25 mouse cellular contexts compared by ENCODE assay signal in the genomic region with DNA sequence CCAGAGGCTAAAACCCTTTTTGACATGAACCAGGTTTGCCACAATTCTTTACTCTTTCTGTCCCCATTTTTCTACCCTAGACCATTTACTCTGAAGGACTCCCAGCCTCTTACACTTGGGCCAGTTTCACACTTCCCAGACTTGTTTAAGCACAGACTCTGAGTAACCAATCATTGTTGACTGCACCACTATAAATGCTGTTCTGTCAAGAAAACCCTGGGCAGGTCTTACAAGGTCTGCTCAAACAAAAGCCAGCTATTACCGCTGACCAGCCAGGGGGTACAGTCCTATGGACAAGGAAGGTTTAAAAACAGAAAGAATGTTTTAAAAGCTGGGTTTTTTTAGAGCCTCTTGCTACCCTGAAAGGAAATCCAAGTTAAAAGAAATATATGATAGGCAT.
DNase-seq lines count a peak whose midpoint lies in the region; ATAC-seq and TF ChIP-seq lines count a peak whose summit lies in the region.
"Had no signal": no experiment of that assay in that cellular context is flagged by ENCODE, and none has a peak within 500 bp of the region (broad histone marks: within the 10 kb centered on the region; RNA-seq: fewer than 3 reads in every experiment).

No protein-coding gene starts in this region.

- no peak for ATAC-seq in heart, embryonic 16.5 days (replicated peaks; ENCODE audit: extremely low read depth, insufficient read depth, low FRiP score)
- peak; percentile 43; the same call in 1 of the 2 replicates for ATAC-seq in lung, embryonic 16.5 days (ENCODE audit: low read depth)
- no peak for ATAC-seq in midbrain, embryonic 15.5 days (replicated peaks)
- ATAC-seq: forebrain, embryonic 15.5 days; liver, embryonic 12.5 days; Patski had no signal

- H3K4me3 ChIP-seq in heart, embryonic 16.5 days (ENCODE audit: low read length), result no peak overlapping the region
- no peak overlapping the region for H3K4me3 ChIP-seq in lung, embryonic 16.5 days (ENCODE audit: low read length)
- no peak overlapping the region for H3K4me3 ChIP-seq in bone marrow macrophage, adult 2 months (ENCODE audit: insufficient read depth, low read length)
- H3K4me3 ChIP-seq in limb, embryonic 10.5 days, result no peak overlapping the region
- no peak overlapping the region for H3K4me3 ChIP-seq in midbrain, embryonic 15.5 days
- H3K4me3 ChIP-seq: embryonic facial prominence, embryonic 15.5 days; forebrain, embryonic 15.5 days; heart, embryonic 12.5 days; hindbrain, embryonic 12.5 days; layer of hippocampus, adult 2 months; limb, embryonic 13.5 days; liver, embryonic 12.5 days had no signal

- 66% methylated on average over 1 of the region's 1 CpGs for WGBS in heart, embryonic 16.5 days
- WGBS in lung, embryonic 16.5 days, result 47% methylated on average over 1 of the region's 1 CpGs
- WGBS in limb, embryonic 10.5 days, result 60% methylated on average over 1 of the region's 1 CpGs
- 51% methylated on average over 1 of the region's 1 CpGs for WGBS in midbrain, embryonic 15.5 days

- H3K9ac ChIP-seq in heart, embryonic 16.5 days (ENCODE audit: low read length), result no peak overlapping the region
- no peak overlapping the region for H3K9ac ChIP-seq in lung, embryonic 16.5 days (ENCODE audit: low read length)
- H3K9ac ChIP-seq in midbrain, embryonic 15.5 days, result no peak overlapping the region
- H3K9ac ChIP-seq: embryonic facial prominence, embryonic 15.5 days; forebrain, embryonic 15.5 days; heart, embryonic 12.5 days; hindbrain, embryonic 12.5 days; limb, embryonic 13.5 days; liver, embryonic 12.5 days had no signal

- no peaks in the 10 kb centered on the region for H3K27me3 ChIP-seq in heart, embryonic 16.5 days (ENCODE audit: control insufficient read depth, insufficient read depth, low read length)
- no peaks in the 10 kb centered on the region for H3K27me3 ChIP-seq in lung, embryonic 16.5 days (ENCODE audit: control insufficient read depth, insufficient read depth, low read depth, low read length)
- no peaks in the 10 kb centered on the region for H3K27me3 ChIP-seq in limb, embryonic 10.5 days (ENCODE audit: low read depth, poor library complexity, severe bottlenecking)
- no peaks in the 10 kb centered on the region for H3K27me3 ChIP-seq in midbrain, embryonic 15.5 days (replicated peaks)
- H3K27me3 ChIP-seq: embryonic facial prominence, embryonic 15.5 days; forebrain, embryonic 15.5 days; heart, embryonic 12.5 days; hindbrain, embryonic 12.5 days; limb, embryonic 13.5 days; liver, embryonic 12.5 days; Patski had no signal

- TF ChIP-seq POLR2A in bone marrow macrophage, adult 2 months (IDR thresholded peaks at IDR 0.05; ENCODE audit: borderline replicate concordance, low read depth, low read length), result no peak

- H3K4me2 ChIP-seq in heart, embryonic 16.5 days (ENCODE audit: low read depth, low read length), result no peak overlapping the region
- H3K4me2 ChIP-seq in lung, embryonic 16.5 days (ENCODE audit: low read depth, low read length), result no peak overlapping the region
- H3K4me2 ChIP-seq in midbrain, embryonic 15.5 days, result no peak overlapping the region
- H3K4me2 ChIP-seq: embryonic facial prominence, embryonic 15.5 days; forebrain, embryonic 15.5 days; heart, embryonic 12.5 days; hindbrain, embryonic 12.5 days; limb, embryonic 13.5 days; liver, embryonic 12.5 days had no signal

- no peaks in the 10 kb centered on the region for H3K9me3 ChIP-seq in heart, embryonic 16.5 days (replicated peaks; ENCODE audit: control insufficient read depth, low read length)
- H3K9me3 ChIP-seq in lung, embryonic 16.5 days (ENCODE audit: control insufficient read depth, low read length), result no peaks in the 10 kb centered on the region
- H3K9me3 ChIP-seq in limb, embryonic 10.5 days (replicated peaks), result no peaks in the 10 kb centered on the region
- H3K9me3 ChIP-seq in midbrain, embryonic 15.5 days, result no peaks in the 10 kb centered on the region
- H3K9me3 ChIP-seq: embryonic facial prominence, embryonic 15.5 days; forebrain, embryonic 15.5 days; G1E; heart, embryonic 12.5 days; hindbrain, embryonic 12.5 days; limb, embryonic 13.5 days; liver, embryonic 12.5 days had no signal

- no peaks in the 10 kb centered on the region for H3K36me3 ChIP-seq in heart, embryonic 16.5 days (ENCODE audit: control insufficient read depth, insufficient read depth)
- H3K36me3 ChIP-seq in lung, embryonic 16.5 days (ENCODE audit: control insufficient read depth, insufficient read depth, low read length), result no peaks in the 10 kb centered on the region
- H3K36me3 ChIP-seq in limb, embryonic 10.5 days, result no peaks in the 10 kb centered on the region
- no peaks in the 10 kb centered on the region for H3K36me3 ChIP-seq in midbrain, embryonic 15.5 days (replicated peaks)
- H3K36me3 ChIP-seq: embryonic facial prominence, embryonic 15.5 days; forebrain, embryonic 15.5 days; G1E; heart, embryonic 12.5 days; hindbrain, embryonic 12.5 days; limb, embryonic 13.5 days; liver, embryonic 12.5 days had no signal

- peaks cover 2% of the 10 kb centered on the region; the same call in 1 of the 2 replicates for H3K4me1 ChIP-seq in heart, embryonic 16.5 days (ENCODE audit: control insufficient read depth, insufficient read depth, low read length)
- H3K4me1 ChIP-seq in lung, embryonic 16.5 days (replicated peaks; ENCODE audit: control insufficient read depth, insufficient read depth, low read length), result peaks cover 13% of the 10 kb centered on the region
- H3K4me1 ChIP-seq in bone marrow macrophage, adult 2 months (ENCODE audit: control insufficient read depth, insufficient read depth, low read length), result peaks cover 21% of the 10 kb centered on the region
- H3K4me1 ChIP-seq in limb, embryonic 10.5 days, result peaks cover 28% of the 10 kb centered on the region
- no peaks in the 10 kb centered on the region for H3K4me1 ChIP-seq in midbrain, embryonic 15.5 days
- H3K4me1 ChIP-seq: embryonic facial prominence, embryonic 15.5 days; forebrain, embryonic 15.5 days; hindbrain, embryonic 12.5 days; liver, embryonic 12.5 days had no signal

- DNase-seq in heart, adult 9 months (ENCODE audit: low spot score in 2 of 2), result no peak
- no peak for DNase-seq in lung, postnatal 4 days
- no peak for DNase-seq in limb, embryonic 10.5 days (ENCODE audit: low spot score)
- no peak for DNase-seq in right cerebral cortex, postnatal 14 days
- DNase-seq: cerebellum, adult 11-12 months; cerebellum, postnatal 10 days; heart, postnatal 14 days; kidney, adult 18-20 months; kidney, postnatal 14 days; right cerebral cortex, adult 18-20 months; thymus, adult 18-20 months; thymus, postnatal 36 days had no signal

- TF ChIP-seq CTCF in bone marrow macrophage, adult 2 months (IDR thresholded peaks at IDR 0.05; ENCODE audit: low read depth, low read length), result no peak

- peak overlapping the region; percentile 30; the same call in 1 of the 2 replicates for H3K27ac ChIP-seq in heart, embryonic 16.5 days (ENCODE audit: low read length)
- H3K27ac ChIP-seq in lung, embryonic 16.5 days (ENCODE audit: low read length), result peak overlapping the region; percentile 77
- peak overlapping the region; percentile 57 for H3K27ac ChIP-seq in bone marrow macrophage, adult 2 months (ENCODE audit: insufficient read depth, low read depth, low read length)
- peak overlapping the region; percentile 59; the same call in 1 of the 2 replicates for H3K27ac ChIP-seq in limb, embryonic 10.5 days
- no peak overlapping the region for H3K27ac ChIP-seq in midbrain, embryonic 15.5 days
- H3K27ac ChIP-seq: embryonic facial prominence, embryonic 15.5 days; forebrain, embryonic 15.5 days; hindbrain, embryonic 12.5 days; layer of hippocampus, adult 2 months; limb, embryonic 13.5 days; liver, embryonic 12.5 days had no signal
